Mouse (Mus musculus) neural tube, embryonic 15.5 days (tissue): Measurements from ENCODE around the gene Ifnz. TPM values are rescaled to one million over a fixed set of nuclear protein-coding genes. Genes with fewer than 3 reads are reported as not detected.

Experiments used
- polyA plus RNA-seq: library from polyadenylated mRNA; unstranded; fragments of >200 nt; fragmentation: Nextera tagmentation; extraction: Ambion mirVana; gene quantifications from 2 replicates; pipeline ENCODE4 v1.2.1, GENCODE M21; 2015

The Ifnz gene
- polyA plus RNA-seq, 1 experiment from 2014 or later = not detected

Other genes with a start within 250 kb of the Ifnz start
- gene Ifna15, start 223.9 kb upstream of the Ifnz start, polyA plus RNA-seq = not detected in 2 replicates
- not detected in 2 replicates for gene Ifna14, start 210.3 kb upstream of the Ifnz start, polyA plus RNA-seq
- not detected in 2 replicates for gene Ifna9, start 189.7 kb upstream of the Ifnz start, polyA plus RNA-seq
- gene Ifna12, start 178.8 kb upstream of the Ifnz start, polyA plus RNA-seq = not detected in 2 replicates
- not detected in 2 replicates for gene C87499, start 147.7 kb upstream of the Ifnz start, polyA plus RNA-seq
- not detected in 2 replicates for gene Ifna13, start 137.7 kb upstream of the Ifnz start, polyA plus RNA-seq
- not detected in 2 replicates for gene Ifna16, start 105.2 kb upstream of the Ifnz start, polyA plus RNA-seq
- not detected in 2 replicates for gene Ifna2, start 98.2 kb upstream of the Ifnz start, polyA plus RNA-seq
- not detected in 2 replicates for gene Ifnab, start 90.8 kb upstream of the Ifnz start, polyA plus RNA-seq
- gene Gm26566, start 60.3 kb upstream of the Ifnz start, polyA plus RNA-seq = 1.0 and 1.4 TPM in 2 replicates
- gene Klhl9, start 59.7 kb upstream of the Ifnz start, polyA plus RNA-seq = 95.7 and 97.8 TPM in 2 replicates
- gene Gm13271, start 27.3 kb upstream of the Ifnz start, polyA plus RNA-seq = not detected in 2 replicates
- gene Gm13283, start 22.0 kb upstream of the Ifnz start, polyA plus RNA-seq = 0.18 TPM in 1 of 2 replicates, not detected in the other
- gene Gm13290, start 8.3 kb upstream of the Ifnz start, polyA plus RNA-seq = not detected in 2 replicates
- not detected in 2 replicates for gene Gm13289, start 5.2 kb upstream of the Ifnz start, polyA plus RNA-seq
- gene Gm13272, start 2.3 kb upstream of the Ifnz start, polyA plus RNA-seq = not detected in 2 replicates
- gene Gm13276, start 3.6 kb downstream of the Ifnz start, polyA plus RNA-seq = not detected in 2 replicates
- not detected in 2 replicates for gene Gm13277, start 6.5 kb downstream of the Ifnz start, polyA plus RNA-seq
- gene Gm13278, start 9.4 kb downstream of the Ifnz start, polyA plus RNA-seq = not detected in 2 replicates
- not detected in 2 replicates for gene Gm13275, start 12.4 kb downstream of the Ifnz start, polyA plus RNA-seq
- gene Gm13279, start 15.3 kb downstream of the Ifnz start, polyA plus RNA-seq = not detected in 2 replicates
- 0.38 TPM in 1 of 2 replicates, not detected in the other for gene Gm13285, start 17.5 kb downstream of the Ifnz start, polyA plus RNA-seq
- not detected in 2 replicates for gene Gm13287, start 21.1 kb downstream of the Ifnz start, polyA plus RNA-seq
- not detected in 2 replicates for gene Gm13288, start 23.4 kb downstream of the Ifnz start, polyA plus RNA-seq
- not detected in 2 replicates for gene Ifna7, start 34.1 kb downstream of the Ifnz start, polyA plus RNA-seq
- gene Ifna11, start 37.8 kb downstream of the Ifnz start, polyA plus RNA-seq = not detected in 2 replicates
- gene Ifna6, start 45.3 kb downstream of the Ifnz start, polyA plus RNA-seq = not detected in 2 replicates
- not detected in 2 replicates for gene Ifna5, start 53.4 kb downstream of the Ifnz start, polyA plus RNA-seq
- not detected in 2 replicates for gene Ifna4, start 59.7 kb downstream of the Ifnz start, polyA plus RNA-seq
- gene Ifna1, start 68.0 kb downstream of the Ifnz start, polyA plus RNA-seq = not detected in 2 replicates
- gene Ifne, start 98.1 kb downstream of the Ifnz start, polyA plus RNA-seq = not detected in 2 replicates